Mouse (Mus musculus) embryonic stem cell, embryonic (primary cell): Measurements from ENCODE around the gene Ep300.

Source experiments
- CTCF ChIA-PET, 4 experiments: fragments of 300-600 bp in 2 of 4; fragments of 350-600 bp in 2 of 4; sonication (Branson Sonifier 250); formaldehyde crosslinking; loops; one replicate each; lab custom pipeline; 2022; ENCODE audit warnings: inconsistent platforms in 2 of 4; lab: Charles Lee
- POLR2A ChIA-PET, 4 experiments: fragments of 300-600 bp in 2 of 4; fragments of 350-600 bp in 2 of 4; sonication (Branson Sonifier 250); formaldehyde crosslinking; loops; one replicate each; lab custom pipeline; 2022; ENCODE audit warnings: antibody characterized with exemption in 4 of 4, inconsistent platforms in 1 of 4; lab: Charles Lee

Gene Ep300

DNA sequence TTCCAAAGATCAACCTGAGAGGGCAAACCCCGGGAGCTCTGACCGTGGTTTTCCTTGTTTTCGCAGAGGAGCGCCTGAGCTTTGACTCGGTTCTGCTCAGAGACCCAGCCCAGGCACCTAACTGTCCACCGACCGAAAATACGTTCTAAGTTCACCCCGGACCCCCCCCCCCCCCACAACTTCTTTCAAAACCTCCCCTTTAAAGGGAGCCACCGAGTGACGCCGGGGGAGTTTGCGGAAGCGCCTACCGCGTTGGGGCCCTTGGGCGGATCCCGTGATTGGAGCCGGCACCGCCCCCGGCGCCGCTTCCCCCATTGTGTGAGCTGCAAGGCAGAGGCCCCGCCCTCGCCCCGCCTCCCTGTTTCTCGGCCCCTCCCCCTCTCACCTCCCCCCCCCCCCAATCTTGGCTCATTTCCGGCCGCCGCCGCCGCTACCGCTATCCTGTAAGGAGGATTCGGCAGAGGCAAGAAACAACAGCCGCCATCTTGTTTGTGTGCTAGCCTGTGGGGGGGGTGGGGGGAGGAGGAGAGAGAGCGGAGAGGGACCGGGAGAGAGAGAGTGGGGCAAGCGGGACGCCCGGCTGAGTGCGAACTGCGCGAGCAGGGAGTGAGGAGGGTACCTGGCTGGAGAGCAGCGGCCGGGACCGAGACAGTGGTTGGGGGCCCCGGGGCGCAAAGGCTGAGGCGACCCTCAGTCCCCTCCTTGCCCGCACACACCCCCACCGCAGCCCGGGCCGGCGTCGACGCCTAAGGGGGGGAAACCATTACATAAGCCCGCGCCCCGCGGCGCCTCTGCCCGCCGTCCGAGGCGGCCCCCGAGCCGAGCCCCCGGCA is at the start of gene Ep300:
Ep300 (plus strand) TSS at position 439 of the 833 bp plus-strand sequence.
- POLR2A ChIA-PET, result interaction anchor here (0.5 to 6.4 kb wide), 189 partner anchors 8 to 1634 kb away, joined by 3 to 145 read pairs (median 4); partner anchors contain the start of genes Rbx1 (in 4 of the 4), L3mbtl2 (in 2 of the 4), St13 (in 2 of the 4) and Xpnpep3 (in 2 of the 4)

DNA sequence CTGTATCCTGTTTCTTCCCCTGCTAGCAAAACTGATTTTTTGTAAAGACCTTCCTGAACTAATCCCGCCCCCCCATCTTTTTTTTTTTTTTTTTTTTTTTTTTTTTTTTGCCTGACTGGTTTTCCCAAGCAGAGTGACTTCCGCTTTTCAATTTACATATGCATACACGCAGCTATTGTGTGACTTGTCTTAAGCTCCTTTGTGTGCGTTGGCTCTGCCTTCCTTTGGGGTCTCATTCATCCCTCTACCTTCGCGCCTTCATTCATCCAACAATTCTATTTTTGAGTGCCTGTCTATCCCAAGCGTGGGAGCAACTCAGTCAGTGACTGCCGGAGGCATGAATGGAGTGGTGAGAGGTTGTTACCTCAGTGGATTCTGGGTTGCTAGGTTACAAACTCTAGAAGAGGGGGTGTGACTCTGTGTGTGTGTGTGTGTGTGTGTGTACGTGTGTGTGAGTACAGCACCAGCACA is 49.2 kb upstream of the Ep300 start:
- ChIA-PET CTCF (interaction anchor here in 2 of 4 experiments (0.6 to 1.5 kb wide), 4 partner anchors 17 to 47 kb away, joined by 3 to 13 read pairs (median 4); no protein-coding TSS in a partner anchor), POLR2A (interaction anchor here in 3 of 4 experiments (0.6 to 8.5 kb wide), 18 partner anchors 12 to 253 kb away, joined by 3 to 104 read pairs (median 4); partner anchors contain the start of genes Ep300 (in 3 of the 3) and Rbx1 (in 1 of the 3))

More for the DNA sequence above, at the start of gene Ep300:
- CTCF ChIA-PET, result interaction anchor here (0.5 to 2.3 kb wide), 20 partner anchors 23 to 1554 kb away, joined by 3 to 13 read pairs (median 4); partner anchors contain the start of gene Rbx1 (in 2 of the 4)

DNA sequence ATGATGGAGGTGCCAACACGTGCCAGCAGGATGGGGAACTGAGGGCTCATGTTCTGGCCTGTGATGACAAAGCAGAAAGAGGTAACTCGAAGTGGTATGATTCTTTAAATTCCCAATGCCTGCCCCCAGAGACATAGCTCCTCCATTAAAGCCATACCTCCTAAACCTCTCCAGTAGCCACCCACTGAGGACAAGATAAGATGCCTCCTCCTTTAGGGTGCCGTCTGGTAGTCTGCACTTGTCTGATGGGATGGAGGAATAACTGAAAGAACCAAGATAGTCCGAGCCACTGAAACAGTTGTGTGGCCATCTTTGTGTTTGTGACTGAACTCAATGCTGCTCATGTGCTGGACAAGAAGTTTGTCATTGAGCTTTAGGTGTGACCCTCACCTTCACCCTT is 47.0 kb upstream of the Ep300 start:
- CTCF ChIA-PET, result interaction anchor here in 2 of 4 experiments (0.6 to 0.7 kb wide), 2 partner anchors 40 to 49 kb away, joined by 3 to 5 read pairs; no protein-coding TSS in a partner anchor
- POLR2A ChIA-PET, result interaction anchor here in 3 of 4 experiments (0.8 to 8.5 kb wide), 9 partner anchors 8 to 72 kb away, joined by 3 to 72 read pairs (median 3); partner anchors contain the start of genes Ep300 (in 1 of the 3) and Rbx1 (in 1 of the 3)

DNA sequence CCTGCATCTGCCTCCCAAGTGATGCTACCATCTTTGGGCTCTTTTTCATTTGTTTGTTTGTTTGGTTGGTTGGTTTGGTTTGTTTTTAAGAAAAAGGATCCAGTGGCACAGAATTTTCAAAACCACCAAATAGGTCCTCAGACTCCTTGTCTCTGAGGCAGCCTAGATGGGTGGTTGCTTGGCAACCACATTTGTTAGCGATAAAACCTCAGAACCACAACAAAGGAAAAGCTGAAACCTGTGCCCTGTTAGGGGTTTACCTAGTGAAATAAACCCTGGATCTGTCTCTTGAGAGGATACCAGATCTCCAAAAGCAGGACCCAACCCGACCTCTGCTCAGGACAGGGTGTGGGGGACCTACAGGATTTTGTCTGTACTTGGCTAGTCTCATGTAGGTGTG is 45.6 kb upstream of the Ep300 start:
- ChIA-PET CTCF (no interaction called here), POLR2A (interaction anchor here in 2 of 4 experiments (1.5 to 8.5 kb wide), 3 partner anchors 16 to 23 kb away, joined by 4 to 72 read pairs (median 16); no protein-coding TSS in a partner anchor)

DNA sequence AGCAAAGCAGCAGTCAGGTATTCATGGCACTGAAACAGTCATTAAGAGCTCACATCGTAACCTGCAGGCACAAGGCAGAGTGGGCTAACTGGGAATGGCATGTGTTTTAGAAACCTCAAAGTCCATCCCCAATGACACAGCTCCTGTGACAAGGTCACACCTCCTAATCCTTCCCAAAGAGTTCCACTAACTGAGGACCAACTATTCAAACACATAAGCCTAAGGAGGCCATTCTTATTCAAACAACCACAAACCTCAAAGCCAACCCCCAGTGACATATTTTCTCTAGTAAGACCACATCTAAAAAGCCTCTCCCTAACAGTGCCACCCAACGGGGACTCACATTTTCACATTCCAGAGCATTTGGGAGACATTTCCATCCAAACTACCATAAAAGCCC is 40.2 kb upstream of the Ep300 start:
- ChIA-PET CTCF (no interaction called here), POLR2A (interaction anchor here in 2 of 4 experiments (0.6 to 2.3 kb wide), 4 partner anchors 21 to 45 kb away, joined by 3 to 6 read pairs (median 4); no protein-coding TSS in a partner anchor)

DNA sequence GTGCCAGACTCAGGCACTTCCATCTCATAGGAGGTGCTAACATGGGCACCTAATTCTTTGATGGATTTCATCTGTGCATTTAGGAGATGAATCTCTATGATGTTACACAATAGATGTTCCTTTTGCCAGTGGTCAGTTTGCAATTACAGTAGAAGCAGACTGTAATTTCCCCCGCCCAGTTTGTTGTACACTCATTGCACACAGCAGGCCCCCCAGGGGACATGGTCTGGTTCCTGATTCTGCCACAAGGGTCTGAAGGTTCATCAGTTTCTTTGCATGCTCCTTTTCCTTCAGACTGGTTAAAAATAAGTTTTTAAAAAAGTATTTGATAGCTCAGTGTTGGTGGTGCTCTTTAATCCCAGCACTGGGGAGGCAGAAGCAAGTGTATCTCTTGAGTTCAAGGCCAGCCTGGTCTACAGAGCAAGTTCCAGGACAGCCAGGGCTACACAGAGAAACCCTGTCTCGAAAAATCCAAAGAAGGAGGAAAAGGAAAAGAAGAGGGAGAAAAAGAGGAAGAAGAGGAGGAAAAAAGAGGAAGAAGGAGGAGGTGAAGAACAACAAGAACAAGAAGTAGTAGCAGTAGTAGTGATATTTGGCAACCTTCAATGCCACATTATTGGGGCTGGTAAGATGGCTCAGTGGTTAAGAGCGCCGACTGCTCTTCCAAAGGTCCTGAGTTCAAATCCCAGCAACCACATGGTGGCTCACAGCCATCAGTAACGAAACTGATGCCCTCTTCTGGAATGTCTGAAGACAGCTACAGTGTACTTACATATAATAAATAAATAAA is 39.6 kb upstream of the Ep300 start:
- ChIA-PET POLR2A (interaction anchor here in 3 of 4 experiments (0.5 to 2.3 kb wide), 4 partner anchors 22 to 62 kb away, joined by 3 to 6 read pairs (median 4); no protein-coding TSS in a partner anchor), CTCF (no interaction called here)

DNA sequence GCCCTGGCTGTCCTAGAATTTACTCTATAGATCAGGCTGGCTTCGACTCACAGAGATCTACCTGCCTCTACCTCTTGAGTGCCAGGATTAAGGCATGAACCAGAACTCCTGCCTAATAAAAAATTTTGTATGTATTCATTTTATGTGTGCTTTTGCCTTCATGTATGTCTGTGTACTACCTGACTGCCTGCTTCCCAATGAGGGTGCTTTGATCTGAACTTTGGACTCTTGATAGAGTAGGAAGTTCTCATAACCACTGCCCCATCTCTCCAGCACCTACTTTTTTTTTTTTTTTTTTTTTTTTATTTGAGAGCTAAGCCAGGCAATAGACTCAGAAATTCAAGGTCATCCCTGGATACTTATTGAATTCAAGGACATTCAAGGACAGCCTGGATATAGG is 31.7 kb upstream of the Ep300 start:
- ChIA-PET CTCF (interaction anchor here in 2 of 4 experiments (0.6 kb wide), 2 partner anchors 32 to 143 kb away, joined by 4 to 5 read pairs; partner anchors contain the start of genes Chadl (in 1 of the 2) and Ep300 (in 1 of the 2)), POLR2A (interaction anchor here in 2 of 4 experiments (0.6 to 5.1 kb wide), 6 partner anchors 9 to 56 kb away, joined by 3 to 37 read pairs (median 6); partner anchors contain the start of gene Ep300 (in 1 of the 2))

DNA sequence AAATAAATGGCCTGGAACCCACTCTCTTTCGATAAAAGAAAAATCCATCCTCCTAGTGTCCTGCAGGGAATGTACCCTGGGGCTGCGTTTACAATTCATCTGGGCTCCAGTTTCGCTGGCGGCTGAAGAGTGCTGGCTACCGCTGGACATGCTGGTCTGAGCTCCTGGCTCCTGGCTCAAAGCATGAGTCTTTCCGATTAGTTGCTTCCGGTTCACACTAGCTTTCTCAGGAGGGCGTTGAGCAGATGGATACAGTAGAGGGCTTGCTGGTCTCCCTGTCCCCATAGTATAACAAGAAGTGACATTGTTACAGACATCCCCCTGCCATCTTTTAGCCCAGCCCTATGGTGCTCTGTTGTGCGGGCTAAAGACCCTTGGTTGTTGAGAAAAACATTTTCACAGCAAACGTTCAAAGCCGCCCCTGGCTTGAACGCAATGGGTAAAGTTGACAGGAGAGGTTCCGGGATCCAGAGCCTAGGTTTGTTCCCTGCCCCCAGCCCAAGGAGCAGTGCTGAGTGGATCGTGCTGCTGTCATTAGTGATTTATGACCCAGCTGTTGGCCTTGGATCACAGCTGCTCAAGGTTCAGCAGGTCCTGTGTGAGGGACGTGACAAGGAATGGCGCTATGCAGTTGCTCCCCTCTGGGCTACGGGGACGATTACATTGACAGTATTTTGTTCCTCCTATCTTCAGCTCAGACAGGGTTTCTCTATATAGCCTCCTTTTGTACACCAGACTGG is 30.4 kb upstream of the Ep300 start:
- ChIA-PET POLR2A (interaction anchor here in 3 of 4 experiments (0.6 to 5.1 kb wide), 20 partner anchors 8 to 497 kb away, joined by 3 to 37 read pairs (median 3); partner anchors contain the start of genes Ep300 (in 2 of the 3) and L3mbtl2 (in 1 of the 3)), CTCF (interaction anchor here in 2 of 4 experiments (0.6 to 1.1 kb wide), 3 partner anchors 13 to 96 kb away, joined by 3 to 4 read pairs (median 3); no protein-coding TSS in a partner anchor)

DNA sequence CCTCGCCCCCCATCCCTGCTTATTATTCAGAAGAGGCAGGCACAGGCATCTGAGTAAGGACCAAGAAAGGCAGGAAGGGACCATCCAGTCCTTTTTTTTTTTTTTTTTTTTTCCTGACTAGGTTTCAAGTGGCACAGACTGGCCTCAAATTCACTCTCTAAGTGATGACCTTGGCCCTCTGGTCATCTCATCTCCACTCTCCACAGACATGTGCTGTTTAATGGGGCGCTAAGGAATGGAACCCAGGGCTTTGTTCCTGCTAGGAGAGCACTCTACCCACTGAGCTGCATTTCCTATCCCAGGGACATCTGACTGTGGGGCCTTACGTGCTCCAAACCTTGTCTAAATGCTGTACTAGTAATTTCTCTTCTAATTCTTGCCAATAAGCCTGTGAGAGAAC is 29.2 kb upstream of the Ep300 start:
- CTCF ChIA-PET, result interaction anchor here in 1 of 4 experiments (0.6 kb wide), 1 partner anchor 144 kb away, joined by 3 read pairs; no protein-coding TSS in a partner anchor
- POLR2A ChIA-PET, result interaction anchor here (0.7 to 5.1 kb wide), 16 partner anchors 21 to 495 kb away, joined by 3 to 37 read pairs (median 4); partner anchors contain the start of gene Ep300 (in 2 of the 4)

DNA sequence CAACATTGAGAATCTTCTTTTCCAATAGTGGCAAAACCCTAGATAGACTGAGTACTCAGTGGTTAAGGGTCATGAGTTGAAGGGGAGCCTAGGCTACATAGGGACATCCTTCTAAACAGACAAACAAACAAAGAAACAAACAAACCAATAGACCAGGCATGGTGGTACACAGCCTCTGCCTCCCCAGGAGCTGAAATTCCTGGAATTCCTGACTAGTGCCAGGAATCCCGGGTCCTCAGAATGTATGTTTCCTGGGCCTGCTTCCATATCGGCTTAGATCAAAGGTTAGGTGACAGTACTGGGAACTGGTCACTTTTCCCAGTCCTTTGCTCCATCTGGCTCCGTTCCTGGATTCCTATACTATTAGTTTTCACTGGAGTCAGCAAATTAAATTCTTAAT is 23.6 kb upstream of the Ep300 start:
- POLR2A ChIA-PET, result interaction anchor here in 3 of 4 experiments (0.6 to 8.9 kb wide), 13 partner anchors 10 to 1860 kb away, joined by 3 to 57 read pairs (median 5); partner anchors contain the start of gene Ep300 (in 3 of the 3)
- CTCF ChIA-PET, result interaction anchor here in 3 of 4 experiments (0.6 to 1.3 kb wide), 4 partner anchors 24 to 676 kb away, joined by 3 to 4 read pairs (median 4); no protein-coding TSS in a partner anchor

DNA sequence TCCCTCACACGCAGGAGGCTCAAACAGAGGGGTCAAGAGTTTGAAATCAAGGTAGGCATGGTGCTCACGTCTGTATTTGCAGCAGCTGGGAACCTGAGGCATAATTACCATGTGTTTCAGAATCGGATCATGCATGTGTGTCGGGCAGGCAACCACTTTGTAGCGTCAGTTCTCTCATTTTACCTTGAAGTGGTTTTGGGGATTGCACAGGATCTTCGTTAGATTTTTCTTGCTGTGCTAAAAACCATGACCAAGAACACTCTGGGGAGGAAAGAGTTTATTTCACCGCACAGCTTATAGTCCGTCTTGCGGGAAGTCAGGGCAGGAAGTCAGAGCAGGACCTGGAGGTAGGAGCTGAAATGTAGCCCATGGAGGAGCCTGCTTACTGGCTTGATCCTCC is 23.2 kb upstream of the Ep300 start:
- ChIA-PET POLR2A (interaction anchor here (0.6 to 8.9 kb wide), 28 partner anchors 8 to 1860 kb away, joined by 3 to 57 read pairs (median 4); partner anchors contain the start of genes Ep300 (in 3 of the 4) and Rbx1 (in 1 of the 4)), CTCF (interaction anchor here in 2 of 4 experiments (0.6 kb wide), 2 partner anchors 24 to 48 kb away, joined by 3 to 7 read pairs; no protein-coding TSS in a partner anchor)

DNA sequence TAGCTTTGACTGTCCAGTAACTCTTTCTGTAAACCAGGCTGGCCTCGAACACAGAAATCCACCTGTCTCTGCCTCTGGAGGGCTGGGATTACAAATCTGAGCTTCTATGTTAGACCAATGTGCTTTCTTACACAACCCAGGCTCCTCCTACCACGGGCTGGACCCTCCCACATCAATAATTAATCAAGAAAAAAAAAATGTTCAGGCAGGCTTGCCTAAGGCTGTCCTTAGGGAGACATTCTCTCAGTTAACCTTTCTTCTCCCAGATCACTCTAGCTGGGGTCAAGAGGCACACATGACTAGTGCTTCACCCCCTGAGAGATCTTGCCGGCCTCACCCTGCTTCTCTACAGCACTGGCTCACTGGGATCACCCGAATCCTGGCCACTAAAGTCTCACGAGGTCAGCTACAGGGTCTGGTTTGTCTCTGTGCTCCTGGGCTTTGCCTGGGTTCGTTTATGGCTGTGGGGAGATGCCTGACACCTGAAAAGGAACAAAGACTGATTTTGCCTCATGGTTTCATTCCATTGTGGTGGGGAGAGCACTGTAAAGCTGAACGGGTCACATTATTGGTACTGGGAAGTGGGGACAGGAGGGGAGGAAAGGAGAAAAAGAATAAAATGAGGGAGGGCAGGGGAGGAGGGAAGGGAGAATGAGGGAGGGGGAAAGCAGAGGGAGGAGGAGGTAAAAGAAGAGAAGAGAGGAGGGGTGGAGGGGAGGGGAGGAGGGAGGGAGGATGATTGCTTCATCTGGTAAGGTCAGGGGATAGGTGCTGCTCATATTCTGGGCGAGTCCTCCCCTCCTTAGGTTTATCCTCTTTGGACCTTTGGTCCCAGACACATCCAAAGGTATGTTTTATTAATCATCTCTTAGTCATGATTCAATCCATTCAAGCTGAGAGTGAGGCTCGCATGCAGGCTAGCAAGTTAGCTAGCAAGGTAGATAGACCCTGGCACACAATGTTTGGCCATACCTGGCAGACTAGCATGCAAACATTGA is 22.4 kb upstream of the Ep300 start:
- POLR2A ChIA-PET, result interaction anchor here (0.6 to 8.9 kb wide), 36 partner anchors 8 to 1859 kb away, joined by 3 to 57 read pairs (median 4); partner anchors contain the start of genes Ep300 (in 3 of the 4), Polr3h (in 1 of the 4) and Rbx1 (in 1 of the 4)
- CTCF ChIA-PET, result interaction anchor here in 3 of 4 experiments (0.6 kb wide), 4 partner anchors 23 to 260 kb away, joined by 3 to 7 read pairs (median 4); no protein-coding TSS in a partner anchor

DNA sequence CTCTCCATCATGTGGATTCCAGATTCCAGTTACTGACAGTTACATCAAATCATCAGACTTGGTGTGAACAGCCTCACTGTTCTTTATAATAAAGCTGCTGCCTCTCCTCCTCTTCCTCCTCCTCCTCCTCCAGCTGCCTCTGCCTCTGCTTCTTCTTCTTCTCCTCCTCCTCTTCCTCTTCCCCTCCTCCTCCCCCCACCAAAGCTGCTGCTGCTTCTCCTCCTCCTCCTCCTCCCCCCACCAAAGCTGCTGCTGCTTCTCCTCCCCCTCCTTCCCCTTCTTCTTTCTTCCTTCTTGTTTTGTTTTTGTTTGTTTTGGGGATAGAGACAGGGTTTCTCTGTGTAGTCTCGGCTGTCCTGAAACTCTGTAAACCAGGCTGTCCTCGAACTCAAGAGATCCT is 17.1 kb upstream of the Ep300 start:
- ChIA-PET CTCF (interaction anchor here in 2 of 4 experiments (0.7 to 1.5 kb wide), 2 partner anchors 13 to 36 kb away, joined by 3 to 10 read pairs; no protein-coding TSS in a partner anchor), POLR2A (interaction anchor here in 3 of 4 experiments (0.6 to 1.8 kb wide), 9 partner anchors 13 to 396 kb away, joined by 3 to 9 read pairs (median 3); partner anchors contain the start of gene Ep300 (in 1 of the 3))

DNA sequence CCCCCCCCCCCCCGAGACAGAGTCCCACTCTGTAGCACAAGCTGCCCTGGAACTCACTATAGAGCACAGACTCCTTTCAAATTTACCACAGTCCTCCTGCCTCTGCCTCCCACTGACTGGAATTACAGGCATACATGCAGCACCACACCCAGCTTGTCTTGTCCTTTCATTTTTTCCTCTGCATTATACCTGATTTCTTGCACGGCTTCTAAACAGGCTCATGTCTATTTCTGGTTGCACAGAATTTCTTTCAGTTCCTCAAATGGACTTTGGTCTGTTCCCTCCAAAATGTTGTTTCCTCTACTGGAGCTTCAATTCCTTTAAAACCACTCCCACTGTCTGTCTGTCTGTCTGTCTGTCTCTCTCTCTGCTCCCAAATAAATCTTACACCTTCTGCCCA is 16.6 kb upstream of the Ep300 start:
- ChIA-PET POLR2A (interaction anchor here (0.6 to 1.3 kb wide), 10 partner anchors 13 to 396 kb away, joined by 3 to 9 read pairs (median 4); partner anchors contain the start of gene Ep300 (in 1 of the 4)), CTCF (interaction anchor here in 1 of 4 experiments (0.7 kb wide), 1 partner anchor 36 kb away, joined by 10 read pairs; no protein-coding TSS in a partner anchor)
